Mouse (Mus musculus) brain, embryonic 18.5 days (tissue): ENCODE measurements at regions not wholly inside any gene's neighbourhood (a gene's known extent, or its start where the extent isn't known, plus 50 kb on each side); places are given as distances from the start of the nearest gene placed in this dataset.
"Not testable (repeated sequence)": the region's sequence is repeated elsewhere in the genome, so short reads cannot be mapped to it uniquely, and the experiment has no call there.

ENCODE experiments used
- DNase-seq: peaks from one replicate; pipeline ENCODE4 v3.0.0-alpha.2; 2012; ENCODE audit warnings: low read depth, low spot score

- no peak for DNase-seq
These were observed 144.8 kb upstream of the Ttc29 start for GRCm38 (mm10) chr8:78068087-78068910.

GRCm38 (mm10) chr8:78073821-78074220 lies 139.3 kb upstream of the Ttc29 start:
- DNase-seq = no peak

- DNase-seq = no peak
These were observed 136.0 kb upstream of the Ttc29 start for GRCm38 (mm10) chr8:78077122-78077521.

GRCm38 (mm10) chr8:78081395-78081794 lies 131.7 kb upstream of the Ttc29 start:
- not testable (repeated sequence) for DNase-seq

GRCm38 (mm10) chr8:78083012-78083411 lies 130.1 kb upstream of the Ttc29 start:
- DNase-seq = no peak

- DNase-seq = no peak
These were observed 126.7 kb upstream of the Ttc29 start for GRCm38 (mm10) chr8:78086361-78086760.

GRCm38 (mm10) chr8:78090382-78091122 lies 122.5 kb upstream of the Ttc29 start:
- DNase-seq = no peak

GRCm38 (mm10) chr8:78096383-78096782 lies 116.7 kb upstream of the Ttc29 start:
- no peak for DNase-seq

GRCm38 (mm10) chr8:78098191-78098745 lies 114.8 kb upstream of the Ttc29 start:
- no peak for DNase-seq

- DNase-seq = no peak
These were observed 114.0 kb upstream of the Ttc29 start for GRCm38 (mm10) chr8:78099091-78099490.

GRCm38 (mm10) chr8:78107339-78107738 lies 105.8 kb upstream of the Ttc29 start:
- DNase-seq = no peak

GRCm38 (mm10) chr8:78110003-78110649 lies 103.0 kb upstream of the Ttc29 start:
- DNase-seq = no peak

GRCm38 (mm10) chr8:78113105-78113504 lies 100.0 kb upstream of the Ttc29 start:
- no peak for DNase-seq

- DNase-seq = no peak
These were observed 98.6 kb upstream of the Ttc29 start for GRCm38 (mm10) chr8:78114512-78114911.

GRCm38 (mm10) chr8:78117191-78117590 lies 95.9 kb upstream of the Ttc29 start:
- DNase-seq = no peak

GRCm38 (mm10) chr8:78118493-78118892 lies 94.6 kb upstream of the Ttc29 start:
- no peak for DNase-seq

- DNase-seq = no peak
These were observed 93.4 kb upstream of the Ttc29 start for GRCm38 (mm10) chr8:78119682-78120081.

- DNase-seq = no peak
These were observed 88.8 kb upstream of the Ttc29 start for GRCm38 (mm10) chr8:78124248-78124647.

GRCm38 (mm10) chr8:78127852-78128251 lies 85.2 kb upstream of the Ttc29 start:
- DNase-seq = no peak

- no peak for DNase-seq
These were observed 84.0 kb upstream of the Ttc29 start for GRCm38 (mm10) chr8:78129061-78129460.

- DNase-seq = not testable (repeated sequence)
These were observed 73.6 kb upstream of the Ttc29 start for GRCm38 (mm10) chr8:78139514-78139913.

- no peak for DNase-seq
These were observed 65.9 kb upstream of the Ttc29 start for GRCm38 (mm10) chr8:78147170-78147569.
